17 mouse cellular contexts compared by ENCODE assay signal in the genomic region with DNA sequence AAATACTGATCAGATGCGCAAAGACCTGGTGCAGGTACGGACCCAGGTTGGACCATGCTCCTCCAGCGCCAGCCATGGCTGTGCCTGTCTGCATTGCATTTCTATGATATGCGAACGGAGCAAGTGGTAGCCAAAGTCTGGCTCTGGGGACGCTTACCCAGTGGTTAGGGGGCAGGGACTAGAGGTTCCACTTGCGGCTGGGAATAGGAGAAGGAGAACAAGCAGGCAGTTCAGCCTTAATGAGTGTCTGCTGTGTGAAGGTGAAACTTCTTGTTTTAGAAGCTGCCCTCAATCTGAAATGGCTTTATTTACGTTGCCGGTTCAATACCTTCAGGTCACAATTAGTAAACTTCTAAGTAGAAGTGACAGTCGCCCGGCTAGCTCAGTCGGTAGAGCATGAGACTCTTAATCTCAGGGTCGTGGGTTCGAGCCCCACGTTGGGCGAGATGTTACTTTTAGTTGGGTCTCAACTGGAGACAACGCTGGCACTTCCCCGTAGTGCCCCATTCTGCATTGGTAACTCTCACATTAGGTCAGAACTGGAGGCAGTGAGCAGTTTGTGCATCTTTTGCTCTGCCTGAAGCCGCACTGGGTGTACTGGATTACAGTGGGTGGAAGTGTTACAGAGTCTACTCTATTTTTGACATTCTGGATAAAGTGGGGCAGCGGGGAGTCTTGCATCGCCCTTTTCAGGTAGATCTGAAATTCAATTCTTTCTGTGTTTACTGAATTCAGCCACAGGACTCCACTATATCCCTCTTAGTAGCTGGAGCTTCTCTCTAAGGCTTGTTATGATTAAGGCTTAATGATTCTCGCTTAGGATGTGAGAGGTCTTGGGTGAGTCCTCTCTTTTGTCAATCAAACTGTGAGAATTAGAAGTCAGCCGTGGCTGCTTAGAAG. TPM values are rescaled to one million over a fixed set of nuclear protein-coding genes. Genes with fewer than 3 reads are reported as not detected.
DNase-seq lines count a peak whose midpoint lies in the region; ATAC-seq and TF ChIP-seq lines count a peak whose summit lies in the region.
"Not testable (repeated sequence)": the region's sequence is repeated elsewhere in the genome, so short reads cannot be mapped to it uniquely, and the experiment has no call there.
"Had no signal": no experiment of that assay in that cellular context is flagged by ENCODE, and none has a peak within 500 bp of the region (broad histone marks: within the 10 kb centered on the region; RNA-seq: fewer than 3 reads in every experiment).

No protein-coding gene starts in this region.

- TF ChIP-seq CTCF in MEL (IDR thresholded peaks at IDR 0.05 in 2 of 3, conservative IDR thresholded peaks at IDR 0.05 in 1 of 3; ENCODE audit: control insufficient read depth in 1 of 3, insufficient read depth in 1 of 3, low read depth in 2 of 3, low read length in 3 of 3, poor library complexity in 1 of 3, severe bottlenecking in 1 of 3); lung, embryonic 14.5 days (IDR thresholded peaks at IDR 0.05; ENCODE audit: low read depth): not testable (repeated sequence)

- WGBS in embryonic facial prominence, embryonic 10.5 days: 5% methylated on average over 11 of the region's 23 CpGs
- WGBS in lung, embryonic 14.5 days: 9% methylated on average over 9 of the region's 23 CpGs

- TF ChIP-seq EP300 in MEL (IDR thresholded peaks at IDR 0.05; ENCODE audit: low read depth in 1 of 2, low read length in 2 of 2): not testable (repeated sequence)

- peak overlapping the region; percentile 5; the same call in 1 of the 2 replicates for H3K4me2 ChIP-seq in lung, embryonic 14.5 days
- H3K4me2 ChIP-seq in myocyte (ENCODE audit: low read depth): peak overlapping the region; percentile 74

- H3ac ChIP-seq in myocyte (ENCODE audit: control insufficient read depth, insufficient read length): not testable (repeated sequence)

- H3K27ac ChIP-seq in MEL (ENCODE audit: control insufficient read depth, low read depth, low read length); embryonic facial prominence, embryonic 10.5 days (replicated peaks); lung, embryonic 14.5 days (ENCODE audit: low read depth): not testable (repeated sequence)

- not testable (repeated sequence) for TF ChIP-seq RAD21 in MEL (IDR thresholded peaks at IDR 0.05; ENCODE audit: low read depth, low read length)

- not testable (repeated sequence) for H3K9ac ChIP-seq in MEL (ENCODE audit: control insufficient read depth, low read depth, low read length, poor library complexity, severe bottlenecking); lung, embryonic 14.5 days

- not testable (repeated sequence) for H3K36me3 ChIP-seq in MEL (ENCODE audit: control insufficient read depth in 1 of 2, insufficient read depth in 2 of 2, low read length in 2 of 2); embryonic facial prominence, embryonic 10.5 days (replicated peaks); lung, embryonic 14.5 days (ENCODE audit: insufficient read depth); myocyte (ENCODE audit: control insufficient read depth, insufficient read depth)

- not testable (repeated sequence) for H3K4me1 ChIP-seq in MEL (ENCODE audit: control insufficient read depth in 1 of 2, insufficient read depth in 2 of 2, low read length in 2 of 2); lung, embryonic 14.5 days (ENCODE audit: insufficient read depth)
- peaks cover 14% of the 10 kb centered on the region for H3K4me1 ChIP-seq in embryonic facial prominence, embryonic 10.5 days

- H3K4me3 ChIP-seq in MEL (ENCODE audit: control insufficient read depth in 1 of 2, insufficient read depth in 1 of 2, low read depth in 2 of 2, low read length in 2 of 2): peak overlapping the region; percentile 2 to 54
- peak overlapping the region; percentile 29; the same call in 1 of the 2 replicates for H3K4me3 ChIP-seq in embryonic facial prominence, embryonic 10.5 days
- H3K4me3 ChIP-seq in lung, embryonic 14.5 days (ENCODE audit: low read depth, low read length); myocyte: not testable (repeated sequence)

- H3K9me3 ChIP-seq in MEL (replicated peaks; ENCODE audit: insufficient read depth, low read length); embryonic facial prominence, embryonic 10.5 days; lung, embryonic 14.5 days (ENCODE audit: low read depth, low read length): not testable (repeated sequence)

- ATAC-seq in granulocyte monocyte progenitor cell, adult 5-6 weeks (replicated peaks; ENCODE audit: poor library complexity, severe bottlenecking): peak; percentile 42
- ATAC-seq in hematopoietic stem cell, adult 5-6 weeks (replicated peaks in 1 of 2; ENCODE audit: insufficient read depth in 1 of 2, low FRiP score in 2 of 2, low TSS enrichment in 1 of 2, low read depth in 1 of 2, poor library complexity in 2 of 2, severe bottlenecking in 2 of 2): peak; percentile 49 to 64; a peak in 3 of 4 replicates
- not testable (repeated sequence) for ATAC-seq in lung, embryonic 14.5 days (ENCODE audit: insufficient read depth)

- DNase-seq in MEL (ENCODE audit: low read depth, low spot score) (peak; percentile 79), liver (peak; percentile 47)
- peak; percentile 18 for DNase-seq in embryonic facial prominence, embryonic 10.5 days (ENCODE audit: low spot score)
- not testable (repeated sequence) for DNase-seq in lung, embryonic 14.5 days

- not testable (repeated sequence) for TF ChIP-seq POLR2A in MEL (IDR thresholded peaks at IDR 0.05; ENCODE audit: control insufficient read depth in 1 of 2, insufficient read depth in 1 of 2, low read depth in 1 of 2, low read length in 2 of 2, poor library complexity in 1 of 2); myocyte (IDR thresholded peaks at IDR 0.05; ENCODE audit: insufficient read length, low read depth)

- H3K27me3 ChIP-seq in MEL (ENCODE audit: control insufficient read depth in 1 of 2, insufficient read depth in 2 of 2, low read length in 2 of 2); myocyte (ENCODE audit: control insufficient read depth, insufficient read depth, insufficient read length): not testable (repeated sequence)
- peaks cover 34% of the 10 kb centered on the region for H3K27me3 ChIP-seq in embryonic facial prominence, embryonic 10.5 days (replicated peaks; ENCODE audit: low read depth, poor library complexity, severe bottlenecking)
- peaks cover 24% of the 10 kb centered on the region for H3K27me3 ChIP-seq in lung, embryonic 14.5 days (ENCODE audit: insufficient read depth, low read length)

- H3K79me2 ChIP-seq in MEL (ENCODE audit: control insufficient read depth, insufficient read depth, low read length, poor library complexity); myocyte (ENCODE audit: control insufficient read depth, insufficient read depth): not testable (repeated sequence)

TF ChIP-seq in MEL, 35 proteins besides CTCF, POLR2A, EP300 and RAD21:
- TF ChIP-seq TBP (IDR thresholded peaks at IDR 0.05; ENCODE audit: low read depth, low read length): peak; percentile 80

RNA-seq across cellular contexts. Expression of a gene that starts 30.2 kb away (rescaled TPM):
- total RNA-seq in MEL (2012; rRNA removed): 3.4 and 3.8 TPM in 2 replicates
- polyA plus RNA-seq in MEL (2012; ENCODE audit: insufficient read depth in 1 of 2, insufficient read length in 2 of 2, low read depth in 1 of 2, low replicate concordance in 2 of 2, missing spikeins in 1 of 2) (1 to 10 TPM in 1 of 2 experiments, not detected in 1; 3.0 TPM), myocyte (2012; fragmentation: generic; extraction: Trizol) (9.9 TPM)
- polyA plus RNA-seq in embryonic facial prominence, embryonic 10.5 days (2016; fragmentation: Nextera tagmentation; extraction: Ambion mirVana): 27.2 and 31.0 TPM in 2 replicates
- 4.9 and 6.9 TPM in 2 replicates for total RNA-seq in granulocyte monocyte progenitor cell, adult 5-6 weeks (2014; fragmentation: Nextera tagmentation)
- 9.7 and 10.7 TPM in 2 replicates for total RNA-seq in granulocyte monocyte progenitor cell, adult 5-6 weeks (2017)
- 6.4 and 11.4 TPM in 2 replicates for total RNA-seq in hematopoietic stem cell, adult 5-6 weeks (2017)
- polyA plus RNA-seq in lung, embryonic 14.5 days (2014; fragmentation: Nextera tagmentation; extraction: Ambion mirVana): 21.8 and 24.7 TPM in 2 replicates

RNA-seq across cellular contexts. Expression of a gene that starts 54.3 kb away (rescaled TPM):
- total RNA-seq in MEL (2012; rRNA removed): not detected in 2 replicates
- not detected for polyA plus RNA-seq in MEL (2012; ENCODE audit: insufficient read depth in 1 of 2, insufficient read length in 2 of 2, low read depth in 1 of 2, low replicate concordance in 2 of 2, missing spikeins in 1 of 2)
- not detected in 2 replicates for polyA plus RNA-seq in embryonic facial prominence, embryonic 10.5 days (2016; fragmentation: Nextera tagmentation; extraction: Ambion mirVana)
- not detected in 2 replicates for total RNA-seq in granulocyte monocyte progenitor cell, adult 5-6 weeks (2014; fragmentation: Nextera tagmentation)
- not detected in 2 replicates for total RNA-seq in granulocyte monocyte progenitor cell, adult 5-6 weeks (2017)
- total RNA-seq in hematopoietic stem cell, adult 5-6 weeks (2017): not detected in 2 replicates
- polyA plus RNA-seq in lung, embryonic 14.5 days (2014; fragmentation: Nextera tagmentation; extraction: Ambion mirVana): not detected in 2 replicates
- not detected for polyA plus RNA-seq in myocyte (2012; fragmentation: generic; extraction: Trizol)
- total RNA-seq: adrenal gland, postnatal 10 days; gastrocnemius, postnatal 14 days; layer of hippocampus, postnatal 10 days; left cerebral cortex, postnatal 10 days had no signal
- polyA plus RNA-seq: cerebellum, adult 2 months; cortical plate, adult 2 months; heart, postnatal 0 days; hindbrain, embryonic 14.5 days; kidney, adult 2 months; neural tube, embryonic 15.5 days had no signal
